ENCODE assay signal across 26 mouse cellular contexts in the genomic region with DNA sequence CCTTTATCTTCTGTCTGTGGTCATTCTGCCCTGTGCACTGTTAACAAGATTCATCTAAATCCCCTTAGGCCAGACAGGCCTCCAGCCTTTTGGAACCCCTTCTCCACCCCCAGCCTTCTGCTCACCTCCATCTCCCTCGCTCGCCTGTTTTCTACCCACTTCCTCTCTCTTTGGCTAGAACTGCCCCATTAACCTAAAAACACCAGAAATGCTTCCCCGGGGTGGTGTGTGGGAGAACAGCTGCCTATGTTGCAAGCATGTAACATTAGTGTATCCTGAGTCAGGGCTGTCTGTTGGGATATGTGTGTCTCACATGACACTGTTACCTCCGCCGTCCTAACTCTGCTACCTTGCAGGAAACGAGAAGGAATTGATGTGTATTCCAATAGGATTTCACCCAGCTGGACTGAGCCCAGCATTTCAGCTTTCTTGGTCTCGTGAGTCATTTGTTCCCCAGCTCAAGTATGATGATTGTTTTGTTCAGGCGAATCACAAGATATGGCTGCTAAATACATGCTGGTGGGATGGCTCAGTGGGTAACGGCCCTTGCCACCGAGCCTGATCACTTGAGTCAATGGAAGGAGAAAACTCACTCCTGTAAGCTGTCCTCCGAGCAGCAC. TPM values are rescaled to one million over a fixed set of nuclear protein-coding genes. Genes with fewer than 3 reads are reported as not detected.
DNase-seq lines count a peak whose midpoint lies in the region; ATAC-seq and TF ChIP-seq lines count a peak whose summit lies in the region.
"Had no signal": no experiment of that assay in that cellular context is flagged by ENCODE, and none has a peak within 500 bp of the region (broad histone marks: within the 10 kb centered on the region; RNA-seq: fewer than 3 reads in every experiment).

No protein-coding gene starts in this region.

- peak; percentile 7 for DNase-seq in gastrocnemius, postnatal 25 days
- no peak for DNase-seq in gastrocnemius, postnatal 10 days
- DNase-seq in testis, postnatal 10 days (ENCODE audit: low spot score): no peak
- no peak for DNase-seq in cerebellum, adult 9-11 months
- no peak for DNase-seq in spleen, adult 12 weeks (ENCODE audit: low spot score)
- DNase-seq: adrenal gland, postnatal 25 days; B cell, adult 2 months; cerebellum, postnatal 14 days; forebrain, postnatal 0 days; heart, adult 11 months; kidney, postnatal 14 days; layer of hippocampus, adult 9-11 months had no signal

- H3K4me3 ChIP-seq in testis, adult 2 months (ENCODE audit: control insufficient read depth, low read depth, low read length): peak overlapping the region; percentile 20; the same call in 1 of the 2 replicates
- H3K4me3 ChIP-seq: embryonic facial prominence, embryonic 10.5 days; erythroblast, embryonic 14.5 days; limb, embryonic 10.5 days; liver, embryonic 12.5 days; lung, embryonic 15.5 days; midbrain, embryonic 15.5 days had no signal

- peaks cover 3% of the 10 kb centered on the region for H3K4me1 ChIP-seq in testis, adult 2 months (ENCODE audit: control insufficient read depth, insufficient read depth, low read length)
- H3K4me1 ChIP-seq: liver, embryonic 12.5 days; lung, embryonic 15.5 days; midbrain, embryonic 15.5 days had no signal

- H3K36me3 ChIP-seq in testis, adult 2 months (ENCODE audit: control insufficient read depth, insufficient read depth, low read length): no peaks in the 10 kb centered on the region
- H3K36me3 ChIP-seq: embryonic facial prominence, embryonic 10.5 days; limb, embryonic 10.5 days; liver, embryonic 12.5 days; lung, embryonic 15.5 days; midbrain, embryonic 15.5 days had no signal

- peak; percentile 68 for ATAC-seq in megakaryocyte progenitor cell, adult 5-6 weeks (replicated peaks; ENCODE audit: poor library complexity)
- no peak for ATAC-seq in monocyte, adult 5-6 weeks (replicated peaks; ENCODE audit: insufficient number of reproducible peaks, low FRiP score, low TSS enrichment, poor library complexity, severe bottlenecking)
- ATAC-seq: forebrain, postnatal 0 days; intestine, embryonic 16.5 days; liver, embryonic 12.5 days; midbrain, embryonic 15.5 days had no signal

- TF ChIP-seq CTCF in testis, adult 2 months (IDR thresholded peaks at IDR 0.05; ENCODE audit: control insufficient read depth, insufficient read depth, insufficient replicate concordance, low read depth, low read length): no peak

- H3K27ac ChIP-seq in testis, adult 2 months (ENCODE audit: control insufficient read depth, insufficient read depth, low read depth, low read length): no peak overlapping the region
- H3K27ac ChIP-seq: embryonic facial prominence, embryonic 10.5 days; hindbrain, embryonic 14.5 days; limb, embryonic 10.5 days; liver, embryonic 12.5 days; lung, embryonic 15.5 days; midbrain, embryonic 15.5 days had no signal

- no peaks in the 10 kb centered on the region for H3K27me3 ChIP-seq in testis, adult 2 months (ENCODE audit: control insufficient read depth, insufficient read depth, low read length)
- H3K27me3 ChIP-seq: liver, embryonic 12.5 days; lung, embryonic 15.5 days; midbrain, embryonic 15.5 days had no signal

- TF ChIP-seq POLR2A in testis, adult 2 months (IDR thresholded peaks at IDR 0.05; ENCODE audit: control insufficient read depth, low read depth, low read length): no peak

RNA-seq across cellular contexts. Expression of a gene that starts 1.7 kb away (rescaled TPM):
- total RNA-seq in gastrocnemius, postnatal 25 days (2021): not detected
- not detected for total RNA-seq in gastrocnemius, postnatal 10 days (2021)
- polyA plus RNA-seq in testis, adult 2 months (2012; rRNA removed): 21.2 and 22.6 TPM in 2 replicates
- 0.59 TPM in 1 of 2 replicates, not detected in the other for total RNA-seq in megakaryocyte progenitor cell, adult 5-6 weeks (2015)
- total RNA-seq in megakaryocyte progenitor cell, adult 5-6 weeks (2017): 0.42 TPM in 1 of 2 replicates, not detected in the other
- total RNA-seq in monocyte, adult 5-6 weeks (2017): not detected in 3 replicates
- total RNA-seq: ES-E14 had no signal
- polyA plus RNA-seq: erythroblast, embryonic 14.5 days; heart, embryonic 16.5 days; intestine, embryonic 16.5 days; limb, embryonic 10.5 days; lung, embryonic 15.5 days; neural tube, embryonic 11.5 days had no signal

RNA-seq across cellular contexts. Expression of a gene that starts 31.9 kb away (rescaled TPM):
- total RNA-seq in gastrocnemius, postnatal 25 days (2021): not detected
- total RNA-seq in gastrocnemius, postnatal 10 days (2021): not detected
- polyA plus RNA-seq in testis, adult 2 months (2012; rRNA removed): 0.05 TPM in 1 of 2 replicates, not detected in the other
- not detected in 2 replicates for total RNA-seq in megakaryocyte progenitor cell, adult 5-6 weeks (2015)
- not detected in 2 replicates for total RNA-seq in megakaryocyte progenitor cell, adult 5-6 weeks (2017)
- total RNA-seq in monocyte, adult 5-6 weeks (2017): not detected in 3 replicates
- total RNA-seq: adrenal gland, postnatal 25 days; forebrain, postnatal 0 days had no signal
- polyA plus RNA-seq: erythroblast, embryonic 14.5 days had no signal

RNA-seq across cellular contexts. Expression of a gene that starts 49.3 kb away (rescaled TPM):
- total RNA-seq in gastrocnemius, postnatal 25 days (2021): not detected
- not detected for total RNA-seq in gastrocnemius, postnatal 10 days (2021)
- not detected in 2 replicates for polyA plus RNA-seq in testis, adult 2 months (2012; rRNA removed)
- total RNA-seq in megakaryocyte progenitor cell, adult 5-6 weeks (2015): not detected in 2 replicates
- not detected in 2 replicates for total RNA-seq in megakaryocyte progenitor cell, adult 5-6 weeks (2017)
- not detected in 3 replicates for total RNA-seq in monocyte, adult 5-6 weeks (2017)
- total RNA-seq: adrenal gland, postnatal 25 days; ES-E14; forebrain, postnatal 0 days had no signal
- polyA plus RNA-seq: embryonic facial prominence, embryonic 10.5 days; erythroblast, embryonic 14.5 days; heart, embryonic 16.5 days; hindbrain, embryonic 14.5 days; intestine, embryonic 16.5 days; limb, embryonic 10.5 days; liver, embryonic 12.5 days; lung, embryonic 15.5 days; midbrain, embryonic 15.5 days; neural tube, embryonic 11.5 days had no signal

RNA-seq across cellular contexts. Expression of a gene that starts 57.5 kb away (rescaled TPM):
- 100 to 1,000 TPM; 232 to 471 TPM for total RNA-seq in gastrocnemius, postnatal 25 days (2021)
- 100 to 1,000 TPM in 1 of 2 experiments, 10 to 100 TPM in 1; 90.2 to 146 TPM for total RNA-seq in gastrocnemius, postnatal 10 days (2021)
- 605 and 633 TPM in 2 replicates for polyA plus RNA-seq in testis, adult 2 months (2012; rRNA removed)
- total RNA-seq in megakaryocyte progenitor cell, adult 5-6 weeks (2015): 32.1 and 35.2 TPM in 2 replicates
- 46.2 and 55.2 TPM in 2 replicates for total RNA-seq in megakaryocyte progenitor cell, adult 5-6 weeks (2017)
- total RNA-seq in monocyte, adult 5-6 weeks (2017): 78.8 to 92.8 TPM (median 85.8 TPM) in 3 replicates

RNA-seq across cellular contexts. Expression of a gene that starts 57.8 kb away (rescaled TPM):
- total RNA-seq in gastrocnemius, postnatal 25 days (2021): 1 to 10 TPM; 1.6 to 2.3 TPM
- under 1 TPM; 0.65 to 0.75 TPM for total RNA-seq in gastrocnemius, postnatal 10 days (2021)
- 4.8 and 5.6 TPM in 2 replicates for polyA plus RNA-seq in testis, adult 2 months (2012; rRNA removed)
- 0.05 and 0.10 TPM in 2 replicates for total RNA-seq in megakaryocyte progenitor cell, adult 5-6 weeks (2015)
- 0.24 TPM in 1 of 2 replicates, not detected in the other for total RNA-seq in megakaryocyte progenitor cell, adult 5-6 weeks (2017)
- total RNA-seq in monocyte, adult 5-6 weeks (2017): 0.32 to 1.4 TPM (median 0.87 TPM) in 3 replicates
